Mouse (Mus musculus): ENCODE data around the gene Dgka.
"Not testable (repeated sequence)": the region's sequence is repeated elsewhere in the genome, so short reads cannot be mapped to it uniquely, and the experiment has no call there.

Dgka gene

GRCm38 (mm10) chr10:128731992-128732391 is 12.7 kb downstream of the Dgka start:
- no peak for DNase-seq (ENCODE audit: low spot score)

- peak; percentile 72 for DNase-seq (ENCODE audit: low spot score)
Observed at GRCm38 (mm10) chr10:128731002-128731433, 13.6 kb downstream of the Dgka start.

GRCm38 (mm10) chr10:128728059-128728458 is 16.6 kb downstream of the Dgka start:
- no peak for DNase-seq (ENCODE audit: low spot score)

GRCm38 (mm10) chr10:128725466-128725865 is 19.2 kb downstream of the Dgka start:
- DNase-seq (ENCODE audit: low spot score) = not testable (repeated sequence)

GRCm38 (mm10) chr10:128715559-128716537 is 28.8 kb downstream of the Dgka start:
- DNase-seq (ENCODE audit: low spot score) = no peak

GRCm38 (mm10) chr10:128711318-128711717 is 33.3 kb downstream of the Dgka start:
- DNase-seq (ENCODE audit: low spot score) = not testable (repeated sequence)

GRCm38 (mm10) chr10:128705317-128705693 is 39.4 kb downstream of the Dgka start:
- DNase-seq (ENCODE audit: low spot score) = no peak

GRCm38 (mm10) chr10:128704491-128705316 is 40.0 kb downstream of the Dgka start, which contains the start of gene Cdk2:
Cdk2 (minus strand) TSS chr10:128705031.
- DNase-seq (ENCODE audit: low spot score) = peak; percentile 83

GRCm38 (mm10) chr10:128703895-128704294 is 40.8 kb downstream of the Dgka start, which contains the start of gene Pmel:
Pmel (plus strand) TSS chr10:128704195.
- no peak for DNase-seq (ENCODE audit: low spot score)

GRCm38 (mm10) chr10:128702328-128703007 is 42.2 kb downstream of the Dgka start:
- DNase-seq (ENCODE audit: low spot score) = no peak

- no peak for DNase-seq (ENCODE audit: low spot score)
Observed at GRCm38 (mm10) chr10:128700712-128701111, 43.9 kb downstream of the Dgka start.

GRCm38 (mm10) chr10:128699611-128700010 is 45.0 kb downstream of the Dgka start:
- DNase-seq (ENCODE audit: low spot score) = no peak

GRCm38 (mm10) chr10:128699006-128699405 is 45.6 kb downstream of the Dgka start:
- no peak for DNase-seq (ENCODE audit: low spot score)

GRCm38 (mm10) chr10:128697072-128697725 is 47.5 kb downstream of the Dgka start:
- no peak for DNase-seq (ENCODE audit: low spot score)

GRCm38 (mm10) chr10:128695992-128696807 is 48.5 kb downstream of the Dgka start, which contains the start of gene Rab5b:
Rab5b (minus strand) TSS chr10:128696264.
- peak; percentile 100 for DNase-seq (ENCODE audit: low spot score)

- no peak for DNase-seq (ENCODE audit: low spot score)
Observed at GRCm38 (mm10) chr10:128695411-128695991, 49.2 kb downstream of the Dgka start.

- no peak for DNase-seq (ENCODE audit: low spot score)
Observed at GRCm38 (mm10) chr10:128674469-128675008, 70.1 kb downstream of the Dgka start.

- peak; percentile 82 for DNase-seq (ENCODE audit: low spot score)
Observed at GRCm38 (mm10) chr10:128673763-128674468, 70.7 kb downstream of the Dgka start, which contains the start of gene Suox. Suox (minus strand) TSS chr10:128674073.

GRCm38 (mm10) chr10:128671148-128671547 is 73.5 kb downstream of the Dgka start:
- no peak for DNase-seq (ENCODE audit: low spot score)

Measured in layer of hippocampus, adult 11-12 months (tissue).